Mouse (Mus musculus) adrenal gland (tissue): Measurements from ENCODE around the gene 1700016D06Rik.
"Not testable (repeated sequence)": the region's sequence is repeated elsewhere in the genome, so short reads cannot be mapped to it uniquely, and the experiment has no call there.

Experiments
- intact Hi-C: fragments of 180-260 bp; cut with DNase I; formaldehyde crosslinking; loops from one replicate; pipeline ENCODE4 v1.15.1; 2025

Gene 1700016D06Rik

GRCm38 (mm10) chr8:11703789-11704188 lies 2.9 kb upstream of the 1700016D06Rik start:
- intact Hi-C loops = loop anchor here (5.0 kb wide), 1 partner anchor 91 kb away; no protein-coding TSS in a partner anchor

GRCm38 (mm10) chr8:11701428-11701827 lies 565 bp upstream of the 1700016D06Rik start:
- intact Hi-C loops = loop anchor here (2.0 to 5.0 kb wide), 2 partner anchors 89 to 157 kb away; no protein-coding TSS in a partner anchor

DNA sequence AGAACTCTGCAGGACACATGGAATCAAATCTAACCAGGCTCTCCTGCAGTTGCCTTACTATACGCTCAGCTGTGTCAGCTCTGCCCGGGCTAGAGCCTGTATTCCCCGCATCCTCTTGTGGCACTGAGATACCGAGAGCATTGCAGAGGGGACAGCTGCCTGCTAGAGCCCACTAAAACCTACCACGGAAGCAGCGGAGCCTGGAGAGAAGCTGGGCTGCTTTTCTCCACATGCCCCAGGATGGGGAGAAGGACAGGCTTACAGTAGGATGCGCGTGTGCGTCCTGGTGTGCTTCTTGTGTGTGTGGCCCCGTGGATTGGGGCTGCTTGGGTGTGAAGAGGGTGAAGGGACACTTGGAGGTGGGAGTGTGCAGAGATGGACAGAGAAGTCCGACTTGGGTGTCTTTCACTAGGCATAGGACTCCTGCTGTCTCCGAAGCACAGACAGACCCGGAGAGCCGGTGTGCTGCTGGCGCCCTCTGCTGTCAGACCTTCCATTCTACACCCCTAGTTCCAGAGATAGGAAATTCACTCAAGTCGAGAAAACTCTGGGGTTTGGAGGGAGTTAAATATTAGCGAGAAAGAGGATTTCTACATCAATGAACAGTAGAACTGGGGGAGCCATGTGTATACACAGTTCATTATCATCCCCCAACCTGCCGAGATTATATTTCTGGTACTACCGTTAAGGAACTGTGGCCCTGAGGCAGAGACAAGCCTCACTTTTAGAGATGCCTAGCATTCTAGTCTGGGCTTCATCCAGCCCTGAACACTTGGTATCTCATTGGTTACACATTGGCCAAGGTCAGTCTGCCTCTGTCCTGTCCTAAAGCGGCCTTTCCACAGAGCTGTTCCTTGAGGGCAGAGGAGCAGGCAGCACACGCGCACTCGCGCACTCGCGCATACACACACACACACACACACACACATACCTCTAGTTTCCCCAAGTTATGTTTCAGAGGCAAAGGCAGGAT lies 517 bp downstream of the 1700016D06Rik start:
- intact Hi-C loops = loop anchor here (2.0 to 5.0 kb wide), 2 partner anchors 88 to 156 kb away; no protein-coding TSS in a partner anchor

DNA sequence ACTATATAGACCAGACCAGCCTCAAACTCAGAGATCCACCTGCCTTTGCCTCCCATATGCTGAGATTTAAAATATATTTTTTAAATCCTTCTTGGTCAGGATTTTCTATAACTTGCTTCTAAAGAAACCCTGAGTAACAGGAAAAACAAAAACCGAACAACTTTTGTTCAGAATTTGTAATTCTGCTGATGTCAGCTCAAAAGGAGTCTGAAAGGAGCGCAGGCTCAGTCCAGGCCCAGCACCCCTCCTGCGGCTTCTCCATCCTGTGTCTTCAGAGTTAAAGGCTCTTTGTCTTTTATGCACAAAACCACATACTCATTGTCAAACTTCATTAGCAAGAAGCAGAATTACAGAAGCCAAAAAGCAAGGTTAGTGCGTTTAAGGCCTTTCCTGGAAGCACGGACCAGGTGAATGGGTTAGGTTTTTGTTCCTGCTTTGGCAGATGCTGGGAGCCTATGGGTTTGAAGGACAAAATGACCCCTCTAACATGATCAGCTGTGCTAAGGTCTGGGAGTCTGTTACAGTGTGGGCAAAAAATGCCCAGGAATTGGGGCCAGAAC lies 1.3 kb downstream of the 1700016D06Rik start:
- intact Hi-C loops = loop anchor here (2.0 to 5.0 kb wide), 2 partner anchors 87 to 155 kb away; no protein-coding TSS in a partner anchor

DNA sequence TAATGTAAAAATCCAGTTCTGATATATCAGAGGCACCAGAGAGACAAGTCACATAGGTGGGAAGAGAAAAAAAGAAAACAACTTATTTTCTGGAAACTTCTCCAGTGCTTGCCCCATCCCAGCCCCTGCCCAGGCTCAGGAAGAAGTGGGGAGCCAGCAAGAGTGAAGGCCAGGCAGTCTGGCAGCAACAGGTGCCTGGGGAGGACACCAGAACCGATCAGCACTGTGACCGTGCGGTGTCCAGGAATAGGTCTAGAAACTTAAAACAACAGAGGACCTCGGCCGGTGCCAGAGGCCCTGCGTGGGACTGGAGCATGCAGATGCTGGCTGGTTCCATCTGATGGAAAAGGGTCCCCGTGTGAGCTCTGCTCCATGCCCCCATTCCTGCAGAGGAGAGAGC lies 3.4 kb downstream of the 1700016D06Rik start:
- intact Hi-C loops = no loop called here

GRCm38 (mm10) chr8:11696176-11696575 lies 4.7 kb downstream of the 1700016D06Rik start:
- intact Hi-C loops = no loop called here

DNA sequence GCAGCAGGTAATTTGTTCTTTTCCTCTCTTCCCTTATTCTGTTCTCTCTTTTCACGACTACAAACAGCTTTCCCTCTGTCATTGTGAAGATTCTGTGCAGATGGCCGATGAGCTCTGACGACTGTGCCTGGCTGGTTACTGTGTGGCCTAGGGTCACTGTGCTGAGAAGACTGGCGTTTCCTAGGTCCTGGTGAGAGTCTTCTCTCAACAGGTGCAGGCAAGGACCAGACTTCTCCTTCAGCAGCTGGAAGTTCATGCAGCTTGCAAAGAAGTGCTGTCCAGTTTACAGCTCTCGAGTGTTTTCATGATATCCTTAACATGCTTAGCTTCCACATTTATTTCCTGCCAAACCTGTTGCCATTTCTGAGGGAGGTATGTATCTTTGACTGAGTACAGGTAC lies 6.9 kb downstream of the 1700016D06Rik start:
- intact Hi-C loops = loop anchor here (5.0 kb wide), 1 partner anchor 52 kb away; no protein-coding TSS in a partner anchor

DNA sequence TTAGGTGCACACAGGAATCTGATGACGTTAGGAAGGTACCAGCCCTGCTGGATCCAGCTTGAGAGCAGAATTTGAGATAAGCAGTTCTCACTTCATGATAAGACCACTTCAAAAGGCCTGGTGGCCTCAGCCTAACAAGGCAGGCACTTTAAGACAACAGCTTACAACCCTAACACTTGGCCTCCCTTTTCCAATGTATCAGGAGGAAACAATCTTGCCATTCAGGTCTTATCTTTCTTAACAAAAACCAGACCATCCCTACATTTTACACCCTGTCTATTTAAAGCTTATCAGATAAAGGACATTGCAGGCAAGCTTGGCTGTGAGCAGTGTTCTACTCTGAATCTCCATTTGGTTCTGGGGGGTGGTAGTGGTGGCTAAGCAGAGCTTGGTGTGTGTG lies 8.4 kb downstream of the 1700016D06Rik start:
- intact Hi-C loops = loop anchor here (5.0 kb wide), 1 partner anchor 50 kb away; no protein-coding TSS in a partner anchor

GRCm38 (mm10) chr8:11691761-11692160 lies 9.1 kb downstream of the 1700016D06Rik start:
- intact Hi-C loops = loop anchor here (5.0 kb wide), 1 partner anchor 49 kb away; no protein-coding TSS in a partner anchor

GRCm38 (mm10) chr8:11691284-11691683 lies 9.6 kb downstream of the 1700016D06Rik start:
- intact Hi-C loops = loop anchor here (5.0 kb wide), 1 partner anchor 49 kb away; no protein-coding TSS in a partner anchor

- intact Hi-C loops = loop anchor here (5.0 kb wide), 1 partner anchor 48 kb away; no protein-coding TSS in a partner anchor
Observed at GRCm38 (mm10) chr8:11689945-11690344, 10.9 kb downstream of the 1700016D06Rik start.

DNA sequence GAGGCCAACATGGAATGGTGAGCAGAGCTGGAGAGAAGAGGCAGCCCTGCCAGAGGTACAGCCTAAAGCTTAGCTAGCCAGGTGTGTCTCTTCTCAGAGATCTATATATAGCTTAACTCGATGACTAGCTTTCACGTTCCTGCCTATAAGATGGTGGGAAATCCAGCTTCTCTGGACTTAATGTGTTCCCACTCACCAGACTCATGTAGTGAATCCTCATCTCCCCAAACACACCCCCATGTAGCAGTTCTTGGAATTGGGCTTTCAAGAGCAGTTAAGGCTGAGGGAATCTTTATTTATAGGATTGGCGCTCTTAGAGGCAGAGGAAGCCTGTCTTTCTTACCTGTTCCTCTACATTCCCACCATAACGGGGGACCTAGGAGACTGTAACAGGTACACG lies 13.6 kb downstream of the 1700016D06Rik start:
- intact Hi-C loops = no loop called here

GRCm38 (mm10) chr8:11684558-11684957 lies 16.3 kb downstream of the 1700016D06Rik start:
- intact Hi-C loops = no loop called here

DNA sequence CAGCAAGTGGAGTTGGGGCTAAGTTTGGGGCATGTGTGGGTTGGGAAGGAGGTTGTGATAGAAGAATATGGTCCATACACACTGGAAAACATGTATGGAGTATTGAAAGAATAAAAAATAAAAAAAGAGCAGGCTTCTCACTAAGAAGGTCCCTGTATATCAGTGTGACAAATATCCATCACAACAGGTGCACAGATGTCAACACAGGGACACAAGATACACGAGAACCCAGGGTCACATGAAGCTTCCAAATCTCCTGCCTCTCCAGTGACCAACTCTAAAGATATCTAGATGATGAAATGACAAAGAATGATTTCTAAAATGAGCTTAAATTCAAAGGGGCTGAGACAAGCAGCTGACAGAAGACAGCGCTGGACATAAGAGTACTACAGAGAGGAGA lies 32.6 kb downstream of the 1700016D06Rik start:
- intact Hi-C loops = no loop called here

DNA sequence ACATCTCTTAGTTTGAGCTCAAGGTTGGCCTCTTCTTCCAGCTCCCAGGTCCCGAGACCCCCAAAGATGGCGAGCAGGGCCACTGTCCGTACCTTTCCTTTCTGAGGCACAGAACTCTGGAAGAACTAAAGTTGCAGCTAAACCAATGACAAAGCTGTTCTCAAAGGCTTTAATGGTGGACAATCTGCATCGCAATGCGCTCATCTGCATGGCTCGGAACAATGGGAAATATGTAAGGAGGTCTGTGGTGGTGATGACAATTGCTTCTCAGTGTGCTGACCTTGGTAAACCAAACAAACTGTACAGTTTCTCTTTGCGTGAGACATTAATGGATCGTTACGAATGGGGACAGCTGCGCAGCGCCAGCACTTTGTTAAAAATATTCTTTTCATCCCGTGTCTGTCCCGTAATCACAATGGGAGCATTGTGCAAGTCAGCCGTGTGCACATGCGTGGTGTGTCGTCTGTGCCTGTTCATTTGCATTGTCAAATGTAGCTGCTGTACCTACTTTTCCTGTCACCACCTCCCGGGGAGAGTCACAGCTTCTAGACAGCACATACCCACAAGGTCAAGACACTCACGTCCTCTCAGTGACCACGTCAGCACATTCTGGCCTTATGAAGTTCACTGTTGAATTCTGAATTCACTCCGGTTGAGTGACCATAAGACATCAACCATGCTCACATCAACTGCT lies 34.7 kb downstream of the 1700016D06Rik start:
- intact Hi-C loops = not testable (repeated sequence)

GRCm38 (mm10) chr8:11661969-11662368 lies 38.9 kb downstream of the 1700016D06Rik start:
- intact Hi-C loops = no loop called here

DNA sequence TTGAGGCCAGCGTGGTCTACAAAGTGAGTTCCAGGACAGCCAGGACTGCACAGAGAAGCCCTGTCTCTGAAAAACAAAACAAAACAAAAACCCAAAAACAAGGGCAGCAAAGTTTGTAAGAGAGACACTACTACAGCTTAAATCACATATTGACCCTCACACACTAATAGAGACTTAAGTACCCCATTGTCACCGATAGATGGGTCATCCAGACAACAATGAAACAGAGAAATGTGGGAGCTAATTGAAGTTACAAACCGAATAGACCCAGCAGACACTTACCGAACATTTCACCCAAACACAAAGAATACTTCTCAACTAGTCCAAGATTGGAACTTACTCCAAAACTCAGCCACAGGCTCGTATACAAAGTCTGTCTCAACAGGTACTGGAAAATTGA lies 50.8 kb downstream of the 1700016D06Rik start:
- intact Hi-C loops = no loop called here

DNA sequence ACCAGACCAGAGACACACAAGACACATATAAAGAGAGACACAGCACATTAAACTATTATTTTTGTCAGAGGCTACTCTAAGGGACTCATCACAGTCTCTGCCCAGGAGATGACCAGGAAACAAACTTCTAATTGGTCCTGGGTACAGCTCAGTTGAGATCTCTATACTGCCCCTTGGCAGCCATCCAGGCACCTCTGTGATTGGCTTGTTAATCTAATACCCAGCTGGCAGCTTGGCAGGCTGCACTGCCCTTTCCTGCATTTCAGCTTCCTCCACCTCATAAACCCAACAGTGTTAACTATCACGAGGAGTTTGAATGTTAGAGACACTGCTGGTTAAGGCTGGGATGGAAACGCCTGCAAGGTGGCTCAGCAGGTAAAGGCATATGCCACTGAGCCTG lies 57.7 kb downstream of the 1700016D06Rik start:
- intact Hi-C loops = loop anchor here (5.0 kb wide), 1 partner anchor 49 kb away; no protein-coding TSS in a partner anchor

DNA sequence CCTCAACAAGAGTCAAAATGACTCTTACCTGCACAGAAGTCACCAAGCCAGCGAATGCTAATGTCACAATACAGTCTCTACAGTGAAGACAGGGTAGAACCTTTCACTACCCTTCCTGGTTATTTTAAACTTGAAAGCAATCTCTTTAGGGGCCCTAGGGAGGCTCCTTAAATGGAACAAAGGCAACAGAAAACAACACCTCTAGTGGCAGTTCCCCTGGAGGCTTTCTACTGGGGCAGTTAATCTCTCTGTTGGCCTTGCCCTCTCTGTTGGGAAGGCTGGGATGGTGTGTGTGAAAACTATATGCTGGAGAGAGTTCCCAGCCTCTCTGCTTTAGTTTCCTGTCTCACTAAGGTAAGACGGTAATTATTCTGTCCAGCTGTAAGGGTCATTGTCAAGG lies 60.3 kb downstream of the 1700016D06Rik start:
- intact Hi-C loops = loop anchor here (5.0 kb wide), 1 partner anchor 52 kb away; no protein-coding TSS in a partner anchor

DNA sequence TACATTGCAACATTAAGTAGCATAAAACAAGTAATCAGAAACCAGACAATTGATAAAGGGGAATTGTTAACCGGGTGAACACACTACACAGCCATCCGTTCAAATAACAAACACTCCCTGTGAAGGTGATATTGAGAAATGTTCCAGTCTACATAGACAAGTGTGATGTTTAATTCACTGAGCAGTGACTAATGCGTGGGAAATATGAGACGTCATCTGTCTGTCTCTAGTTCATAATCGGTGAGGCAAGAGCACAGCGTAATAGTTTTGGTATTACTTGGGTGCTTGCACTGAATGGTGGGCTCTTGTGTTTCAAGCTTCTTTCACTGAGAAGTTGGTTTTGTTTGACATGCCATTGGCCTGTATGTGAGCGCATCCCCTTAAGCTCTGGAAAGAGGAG lies 63.3 kb downstream of the 1700016D06Rik start:
- intact Hi-C loops = loop anchor here (5.0 kb wide), 1 partner anchor 80 kb away; the partner anchor contains the start of gene Ing1
